ENCODE assay signal across 8 mouse cellular contexts in the genomic region with DNA sequence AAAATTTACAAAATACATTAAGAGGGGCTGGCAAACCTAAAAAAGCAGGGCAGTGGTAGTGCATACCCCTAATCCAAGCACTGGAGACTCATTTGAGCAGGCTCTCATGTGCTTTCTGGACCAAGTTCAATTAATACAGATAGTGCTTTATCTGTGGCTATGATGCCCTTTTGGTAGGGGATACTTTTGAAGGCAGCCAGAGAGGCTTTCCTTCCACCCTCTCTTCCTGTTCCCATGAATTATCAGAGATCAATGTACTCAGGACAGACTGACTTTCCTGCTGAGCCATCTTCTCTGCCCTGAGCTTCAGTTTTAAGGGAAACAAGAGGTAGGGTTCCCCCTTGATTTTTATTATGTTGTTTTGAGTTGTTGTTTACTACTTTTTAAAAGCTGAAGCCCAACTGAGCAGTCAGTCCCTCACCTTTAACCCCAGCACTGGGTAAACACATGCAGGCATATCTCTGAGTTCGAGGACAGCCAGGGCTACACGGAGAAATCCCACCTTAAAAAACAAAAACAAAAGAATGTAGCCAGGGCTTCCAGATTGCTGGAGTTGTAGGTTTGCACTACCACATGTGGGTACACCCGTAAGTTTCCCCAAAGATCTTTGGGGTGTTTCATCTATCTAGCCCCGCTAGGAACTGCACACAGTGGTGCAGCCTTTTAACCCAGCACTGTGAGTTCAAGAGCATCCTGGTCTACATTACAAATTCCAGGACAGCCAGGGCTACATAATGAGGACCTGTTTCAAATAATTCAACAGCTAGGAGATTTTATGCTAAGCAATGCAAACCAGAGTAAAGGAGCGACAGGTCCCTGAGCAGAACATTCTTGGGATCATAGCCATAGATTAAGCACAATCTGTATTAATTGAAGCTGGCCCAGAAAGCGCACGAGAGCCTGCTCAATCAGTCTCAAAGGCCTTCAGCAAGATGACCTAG. TPM values are rescaled to one million over a fixed set of nuclear protein-coding genes. Genes with fewer than 3 reads are reported as not detected.
A peak's percentile ranks its signal among the peaks of the same experiment; 100 is the strongest.
DNase-seq lines count a peak whose midpoint lies in the region; ATAC-seq and TF ChIP-seq lines count a peak whose summit lies in the region.

No protein-coding gene starts in this region.

- no peaks in the 10 kb centered on the region for H3K79me2 ChIP-seq in heart, adult 2 months (replicated peaks; ENCODE audit: control insufficient read depth, insufficient read depth, low read length)

- peaks cover 6% of the 10 kb centered on the region for H3K36me3 ChIP-seq in heart, adult 2 months (ENCODE audit: control insufficient read depth, insufficient read depth, low read length)
- peaks cover 30% of the 10 kb centered on the region for H3K36me3 ChIP-seq in forebrain, embryonic 10.5 days (replicated peaks)
- peaks cover 29% of the 10 kb centered on the region for H3K36me3 ChIP-seq in liver, embryonic 12.5 days

- H3K4me3 ChIP-seq in heart, adult 2 months = peak overlapping the region; percentile 73
- peak overlapping the region; percentile 52 for H3K4me3 ChIP-seq in forebrain, embryonic 10.5 days
- peak overlapping the region; percentile 66 for H3K4me3 ChIP-seq in liver, embryonic 12.5 days

- intact Hi-C loops in heart, adult 2 months (cut with DNase I) = no loop called here

- no peak for TF ChIP-seq EP300 in heart, adult 2 months (IDR thresholded peaks at IDR 0.05; ENCODE audit: insufficient read depth, low read depth, low read length)

- peak overlapping the region; percentile 76 for H3K9ac ChIP-seq in heart, adult 2 months (ENCODE audit: low read depth, low read length)
- H3K9ac ChIP-seq in liver, embryonic 12.5 days = peak overlapping the region; percentile 77

- no peak for TF ChIP-seq POLR2A in heart, adult 2 months (IDR thresholded peaks at IDR 0.05; ENCODE audit: insufficient read depth, low read depth, low read length)

- 39% methylated on average over 7 of the region's 7 CpGs for WGBS in heart, adult 2 months
- WGBS in forebrain, embryonic 10.5 days = 46% methylated on average over 7 of the region's 7 CpGs
- WGBS in liver, embryonic 12.5 days (ENCODE audit: insufficient replicate concordance) = 34% methylated on average over 7 of the region's 7 CpGs

- H3K4me2 ChIP-seq in liver, embryonic 12.5 days = peak overlapping the region; percentile 88

- no peak for DNase-seq in heart, adult 2 months
- no peak for DNase-seq in heart, adult 8-10 months (ENCODE audit: low spot score)
- DNase-seq in A20 (ENCODE audit: low read depth, low spot score) = peak; percentile 61
- DNase-seq in forebrain, embryonic 10.5 days (ENCODE audit: extremely low spot score, low spot score) = no peak
- DNase-seq in urinary bladder, postnatal 25 days (ENCODE audit: low spot score) = no peak
- DNase-seq in thymus, postnatal 0 days (ENCODE audit: low spot score) = no peak
- DNase-seq in thymus, postnatal 4 days = no peak

- no peaks in the 10 kb centered on the region for H3K9me3 ChIP-seq in forebrain, embryonic 10.5 days
- H3K9me3 ChIP-seq in liver, embryonic 12.5 days (replicated peaks) = no peaks in the 10 kb centered on the region

- H3K27ac ChIP-seq in heart, adult 2 months = peak overlapping the region; percentile 99
- peak overlapping the region; percentile 94 for H3K27ac ChIP-seq in forebrain, embryonic 10.5 days
- peak overlapping the region; percentile 89 for H3K27ac ChIP-seq in liver, embryonic 12.5 days

- no peaks in the 10 kb centered on the region for H3K27me3 ChIP-seq in heart, adult 2 months (ENCODE audit: control insufficient read depth, insufficient read depth, low read length)
- no peaks in the 10 kb centered on the region for H3K27me3 ChIP-seq in forebrain, embryonic 10.5 days (ENCODE audit: poor library complexity, severe bottlenecking)
- no peaks in the 10 kb centered on the region for H3K27me3 ChIP-seq in liver, embryonic 12.5 days (replicated peaks)

- 0 out of 2 replicates have a peak, but pooled peaks have one; percentile 0 for ATAC-seq in liver, embryonic 12.5 days

- no peak for TF ChIP-seq CTCF in heart, adult 2 months (IDR thresholded peaks at IDR 0.05)

- H3K4me1 ChIP-seq in heart, adult 2 months (ENCODE audit: control insufficient read depth, insufficient read depth, low read length) = peaks cover 9% of the 10 kb centered on the region
- H3K4me1 ChIP-seq in forebrain, embryonic 10.5 days = peaks cover 45% of the 10 kb centered on the region
- H3K4me1 ChIP-seq in liver, embryonic 12.5 days = peaks cover 61% of the 10 kb centered on the region

RNA-seq across cellular contexts. Expression of a gene that starts 2.9 kb away (rescaled TPM):
- 100 to 1,000 TPM; 480 to 591 TPM for total RNA-seq in heart, adult 2 months (2021)
- polyA plus RNA-seq in heart, adult 2 months (2012; rRNA removed) = 442 and 488 TPM in 2 replicates
- total RNA-seq in heart, adult 8-10 months (2022) = 100 to 1,000 TPM; 550 to 601 (median 588) TPM
- polyA plus RNA-seq in forebrain, embryonic 10.5 days (2016; fragmentation: Nextera tagmentation; extraction: Ambion mirVana) = 439 and 441 TPM in 2 replicates
- 207 and 222 TPM in 2 replicates for polyA plus RNA-seq in liver, embryonic 12.5 days (2016; fragmentation: Nextera tagmentation; extraction: Ambion mirVana)
- 232 and 238 TPM in 2 replicates for polyA plus RNA-seq in thymus, postnatal 0 days (2015; fragmentation: Nextera tagmentation; extraction: Ambion mirVana)

RNA-seq across cellular contexts. Expression of a gene that starts 17.8 kb away (rescaled TPM):
- total RNA-seq in heart, adult 2 months (2021) = not detected
- not detected in 2 replicates for polyA plus RNA-seq in heart, adult 2 months (2012; rRNA removed)
- total RNA-seq in heart, adult 8-10 months (2022) = not detected
- not detected in 2 replicates for polyA plus RNA-seq in forebrain, embryonic 10.5 days (2016; fragmentation: Nextera tagmentation; extraction: Ambion mirVana)
- not detected in 2 replicates for polyA plus RNA-seq in liver, embryonic 12.5 days (2016; fragmentation: Nextera tagmentation; extraction: Ambion mirVana)
- polyA plus RNA-seq in thymus, postnatal 0 days (2015; fragmentation: Nextera tagmentation; extraction: Ambion mirVana) = not detected in 2 replicates

RNA-seq across cellular contexts. Expression of a gene that starts 36.6 kb away (rescaled TPM):
- 10 to 100 TPM; 14.8 to 20.6 TPM for total RNA-seq in heart, adult 2 months (2021)
- polyA plus RNA-seq in heart, adult 2 months (2012; rRNA removed) = 18.8 and 30.0 TPM in 2 replicates
- 10 to 100 TPM; 19.2 to 21.2 (median 20.1) TPM for total RNA-seq in heart, adult 8-10 months (2022)
- 74.9 and 81.9 TPM in 2 replicates for polyA plus RNA-seq in forebrain, embryonic 10.5 days (2016; fragmentation: Nextera tagmentation; extraction: Ambion mirVana)
- 39.1 and 39.2 TPM in 2 replicates for polyA plus RNA-seq in liver, embryonic 12.5 days (2016; fragmentation: Nextera tagmentation; extraction: Ambion mirVana)
- 54.2 and 62.3 TPM in 2 replicates for polyA plus RNA-seq in thymus, postnatal 0 days (2015; fragmentation: Nextera tagmentation; extraction: Ambion mirVana)
